Mouse (Mus musculus) neutrophil, adult 5-6 weeks (primary cell): ENCODE data around the gene Klhl24. TPM values are rescaled to one million over a fixed set of nuclear protein-coding genes. Genes with fewer than 3 reads are reported as not detected.

Source experiments
- ATAC-seq: fragments of 151-379, 151-347 bp; 2 replicates; pipeline ENCODE4 v1.8.0; 2017; ENCODE audit warnings: mild to moderate bottlenecking, moderate TSS enrichment; ENCODE audit not compliant: insufficient number of reproducible peaks, poor library complexity, low FRiP score, severe bottlenecking; ENCODE audit errors: extremely low read depth
- total RNA-seq: library from RNA; stranded (forward); fragments of 200-1000 nt; gene quantifications from 2 replicates; pipeline ENCODE4 v1.2.3, GENCODE M21; 2017

The Klhl24 gene
- total RNA-seq, 1 experiment from 2014 or later = 277 TPM

DNA sequence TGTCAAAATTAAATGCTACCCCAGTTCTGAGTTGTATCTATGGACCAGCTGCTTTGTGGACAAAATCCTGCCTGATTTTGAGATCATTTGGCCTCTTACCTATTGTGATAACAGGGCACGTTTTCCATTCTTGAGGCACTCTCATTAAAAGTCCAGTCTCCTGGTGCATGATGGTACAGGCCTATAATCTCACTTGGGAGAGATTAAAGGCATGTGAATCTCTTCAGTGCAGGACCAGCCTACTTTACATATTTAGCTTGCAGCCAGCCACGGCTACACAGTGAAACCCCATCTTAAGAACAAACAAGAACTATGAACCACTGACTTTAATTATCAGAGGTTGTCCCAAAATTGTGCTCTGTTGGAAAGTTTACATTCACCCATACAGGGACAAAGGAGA lies 33.1 kb downstream of the Klhl24 start:
- no peak for ATAC-seq

DNA sequence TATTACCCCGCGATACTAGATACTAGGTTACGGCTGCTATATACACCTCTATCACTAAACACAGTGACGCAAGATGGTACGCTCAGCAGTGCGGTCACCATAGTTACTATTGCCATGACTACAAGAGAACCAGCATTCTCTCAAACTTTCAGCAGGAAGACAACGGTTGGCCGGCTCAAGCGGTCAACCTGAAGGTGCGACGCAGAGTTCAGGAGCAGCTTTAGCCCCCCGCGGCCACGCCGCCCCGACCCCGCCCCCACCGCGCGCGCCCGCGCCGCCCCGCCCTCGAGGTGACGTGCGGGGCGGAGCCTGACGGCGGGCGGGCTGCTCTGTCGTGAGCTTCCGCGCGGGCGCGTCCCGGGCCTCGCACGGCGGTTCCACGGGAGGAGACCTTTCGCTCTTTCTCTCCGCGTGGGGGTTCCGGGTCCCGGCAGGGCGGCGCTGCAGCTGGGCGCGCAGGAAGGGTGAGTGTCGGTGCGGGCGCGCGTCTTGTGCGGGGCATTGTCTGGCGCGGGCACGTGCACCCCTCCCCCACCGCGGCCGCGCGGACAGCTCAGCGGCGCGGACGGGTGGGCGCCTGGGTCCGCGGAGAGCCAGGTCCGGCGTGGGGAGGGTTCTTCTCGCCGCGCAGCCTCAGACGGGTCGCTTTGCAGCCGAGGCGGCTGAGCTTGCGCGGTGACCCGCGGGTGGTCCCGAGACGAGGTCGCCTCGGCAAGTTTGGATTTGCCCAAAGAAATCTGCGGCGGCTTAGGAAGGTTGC lies 43.6 kb downstream of the Klhl24 start, which contains the start of gene Yeats2:
Yeats2 (plus strand) TSS at position 292 of the 760 bp plus-strand sequence.
- peak; percentile 91 for ATAC-seq

GRCm38 (mm10) chr16:20144568-20144967 lies 47.2 kb downstream of the Klhl24 start:
- ATAC-seq = no peak

GRCm38 (mm10) chr16:20151991-20152390 lies 54.6 kb downstream of the Klhl24 start:
- ATAC-seq = no peak

GRCm38 (mm10) chr16:20153742-20154141 lies 56.4 kb downstream of the Klhl24 start:
- no peak for ATAC-seq

DNA sequence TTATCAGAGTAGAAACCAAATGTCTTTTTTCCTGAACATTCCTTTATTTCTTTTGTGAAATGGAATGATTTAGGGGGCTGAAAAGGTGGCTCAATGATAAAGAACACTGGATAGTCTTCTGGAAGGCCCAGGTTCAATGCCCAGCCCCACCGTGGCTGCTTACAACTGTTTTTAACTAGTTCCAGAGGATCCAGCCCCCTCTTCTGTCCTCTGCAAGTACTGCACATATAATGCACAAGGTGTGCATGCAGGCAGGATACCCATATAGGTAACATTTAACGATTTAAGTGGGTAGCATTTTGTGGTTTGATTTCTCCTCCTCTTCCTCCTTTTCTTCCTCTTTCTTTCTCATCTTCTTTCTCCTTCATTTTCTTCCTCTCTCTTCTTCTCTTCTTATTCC lies 62.8 kb downstream of the Klhl24 start:
- no peak for ATAC-seq

DNA sequence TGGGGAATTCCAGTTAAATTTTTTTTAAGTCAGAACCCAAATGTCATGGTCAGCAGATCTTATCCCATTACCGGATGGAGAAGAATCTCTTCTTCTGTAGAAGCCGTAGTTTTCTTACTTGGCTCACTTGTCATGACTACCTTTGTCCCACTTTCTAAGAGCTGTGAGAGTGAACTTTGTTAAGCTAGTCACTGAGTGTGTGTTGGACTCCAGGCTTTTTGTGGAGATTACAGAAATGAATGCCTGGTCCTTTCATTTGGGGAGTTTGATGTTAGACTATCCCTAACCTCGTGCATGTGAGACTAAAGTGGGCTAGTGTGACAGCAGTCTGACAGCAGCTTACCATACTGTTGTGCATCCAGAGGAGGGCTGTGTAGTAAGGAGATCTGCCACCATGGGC lies 71.7 kb downstream of the Klhl24 start:
- no peak for ATAC-seq

- no peak for ATAC-seq
Observed at GRCm38 (mm10) chr16:20169471-20170106, 72.2 kb downstream of the Klhl24 start.

Other genes starting within 250 kb of the Klhl24 start
- 177 and 184 TPM in 2 replicates for gene Klhl6, start 114.5 kb upstream of the Klhl24 start, total RNA-seq
- gene Yeats2, start 43.5 kb downstream of the Klhl24 start, total RNA-seq = 21.0 and 21.1 TPM in 2 replicates
- not detected in 2 replicates for gene Map6d1, start 143.8 kb downstream of the Klhl24 start, total RNA-seq
- gene Parl, start 204.8 kb downstream of the Klhl24 start, total RNA-seq = 51.7 and 57.6 TPM in 2 replicates
- 2.1 and 2.5 TPM in 2 replicates for gene Cyp2ab1, start 227.9 kb downstream of the Klhl24 start, total RNA-seq